Mouse (Mus musculus) regulatory T cell (primary cell): ENCODE data around the gene Chst11.

Experiments
- in situ Hi-C: fragments of 300-600 bp; cut with MboI, MseI; formaldehyde crosslinking; loops from one replicate; pipeline ENCODE4 v1.15.1; 2025; ENCODE audit warnings: high pct_unique_total_duplicates

Gene Chst11

DNA sequence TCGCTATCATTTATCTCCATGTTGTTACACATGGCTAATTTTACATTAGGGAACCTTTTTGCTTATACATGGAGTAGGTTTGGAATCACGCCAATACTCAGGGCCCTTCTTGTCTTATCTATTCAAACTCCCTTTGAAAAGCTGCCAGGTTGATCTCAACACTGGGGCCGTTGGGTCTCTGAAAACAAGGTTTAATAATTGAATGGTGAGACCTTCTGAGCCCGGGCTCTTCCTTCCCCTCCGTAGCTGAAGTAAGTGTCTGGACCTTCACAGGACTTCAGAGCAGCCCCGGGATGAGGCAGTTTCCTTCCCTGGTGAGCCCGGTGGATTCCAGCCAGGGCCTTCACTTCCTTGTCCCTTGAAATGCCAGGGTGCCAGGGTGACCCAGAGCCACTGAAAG is 5.6 kb downstream of the Chst11 start:
- in situ Hi-C loops, result no loop called here

DNA sequence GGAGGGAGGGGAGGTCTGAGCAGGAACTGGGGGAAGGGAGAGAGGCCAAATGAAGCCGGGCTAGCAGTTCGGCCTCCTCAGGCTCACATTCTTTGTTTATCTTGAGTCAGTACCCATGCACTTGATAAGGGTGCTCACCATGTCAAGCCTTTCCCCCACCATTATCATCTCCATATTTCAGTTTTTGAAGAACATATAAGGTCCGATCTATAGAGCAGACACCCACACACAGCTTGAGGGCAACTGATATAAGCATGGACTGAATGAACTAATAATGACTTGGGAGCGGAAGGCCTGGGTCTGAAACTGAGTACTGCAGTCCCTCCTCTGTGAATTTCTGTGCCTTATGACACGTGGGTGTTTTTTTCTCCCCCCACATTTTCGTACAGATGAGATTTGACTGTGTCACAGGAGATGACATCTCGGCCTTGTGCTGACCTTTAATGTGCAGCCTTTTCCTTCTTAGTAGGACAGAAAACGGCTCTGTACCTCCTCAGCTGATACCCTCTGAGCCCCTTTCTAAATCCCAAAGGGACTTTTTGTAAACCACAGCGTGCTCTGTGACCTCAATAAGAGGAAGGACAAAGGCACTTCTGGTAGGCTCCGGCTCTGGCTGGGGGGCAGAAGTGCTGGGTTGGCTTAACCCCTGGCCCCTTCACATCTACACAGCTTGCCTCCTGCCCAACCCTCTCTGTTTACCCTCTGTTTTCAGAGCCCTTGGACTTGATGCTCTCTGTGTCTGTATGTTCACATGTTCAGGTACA is 6.6 kb downstream of the Chst11 start:
- in situ Hi-C loops, result no loop called here

DNA sequence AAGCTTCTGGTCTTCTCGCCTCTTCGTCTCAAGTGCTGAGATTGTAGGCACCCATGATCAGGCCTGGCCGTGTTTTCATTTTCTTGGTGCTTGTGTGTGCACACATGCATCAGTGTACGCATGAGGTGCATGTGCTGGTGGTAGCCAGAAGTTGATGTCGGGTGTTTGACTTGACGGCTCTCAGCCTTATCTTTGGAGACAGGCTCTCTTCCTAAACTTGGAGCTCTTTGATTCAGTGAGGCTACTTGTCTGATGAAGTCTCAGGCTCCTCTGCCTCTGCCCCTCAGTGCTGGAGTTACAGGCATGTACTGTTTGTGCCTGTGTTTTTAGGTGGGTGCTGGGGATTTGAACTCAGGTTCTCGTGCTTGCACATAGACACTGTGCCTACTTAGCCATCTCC is 9.0 kb downstream of the Chst11 start:
- in situ Hi-C loops, result no loop called here

DNA sequence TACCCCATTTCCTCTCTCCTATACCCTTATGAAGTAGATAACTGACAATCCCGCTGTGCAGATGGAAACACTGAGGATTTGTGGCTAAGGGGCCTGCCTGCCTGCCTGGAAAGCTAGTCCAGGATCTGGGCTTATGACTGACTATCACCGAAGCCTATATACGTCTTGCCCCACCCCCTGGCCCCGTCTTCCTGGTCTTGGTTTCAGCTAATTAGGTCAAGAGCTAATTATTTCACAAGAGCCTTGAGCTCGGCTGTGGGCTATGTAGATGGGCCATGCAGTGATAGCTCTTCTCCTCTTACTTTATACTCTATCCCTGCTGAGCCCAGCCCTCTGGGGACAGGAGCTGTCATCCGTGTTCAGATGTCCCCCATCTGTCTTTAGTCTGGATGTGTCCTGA is 12.2 kb downstream of the Chst11 start:
- in situ Hi-C loops, result no loop called here

DNA sequence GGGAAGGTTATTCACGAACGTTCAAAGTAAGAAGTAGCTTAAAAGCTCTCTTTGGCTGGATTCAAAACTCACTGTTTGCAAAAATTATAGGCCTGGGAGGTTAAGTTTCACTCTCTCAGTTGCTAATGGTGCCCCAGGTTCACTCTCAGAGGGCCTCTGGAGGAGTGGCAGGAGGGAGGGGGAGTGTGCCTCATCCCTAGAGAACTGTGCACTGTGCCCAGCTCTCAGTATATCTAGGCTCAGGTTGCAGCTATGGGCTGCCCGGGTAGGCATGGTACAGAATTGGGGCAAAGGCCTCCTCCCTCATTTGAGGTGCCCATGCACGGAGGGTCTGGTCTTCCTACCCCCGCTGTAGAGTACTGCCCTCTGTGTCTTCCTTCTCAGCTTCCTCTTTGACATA is 14.9 kb downstream of the Chst11 start:
- in situ Hi-C loops, result no loop called here

DNA sequence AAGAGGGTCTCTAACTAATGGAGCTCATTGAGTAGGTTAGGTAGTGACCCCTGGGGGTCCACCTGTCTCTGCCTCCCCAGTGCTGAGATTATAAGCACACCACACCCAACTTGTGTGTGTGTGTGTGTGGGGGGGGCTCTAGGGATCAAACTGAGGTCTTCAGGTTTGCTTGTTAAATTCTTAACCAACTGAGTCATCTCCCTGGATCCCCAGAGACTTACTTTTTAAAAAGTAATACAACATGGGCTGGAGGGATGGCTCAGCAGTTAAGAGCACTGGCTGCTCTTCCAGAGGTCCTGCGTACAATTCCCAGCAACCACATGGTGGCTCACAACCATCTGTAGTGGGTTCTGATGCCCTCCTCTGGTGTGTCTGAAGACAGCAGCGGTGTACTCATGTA is 15.4 kb downstream of the Chst11 start:
- in situ Hi-C loops, result no loop called here

DNA sequence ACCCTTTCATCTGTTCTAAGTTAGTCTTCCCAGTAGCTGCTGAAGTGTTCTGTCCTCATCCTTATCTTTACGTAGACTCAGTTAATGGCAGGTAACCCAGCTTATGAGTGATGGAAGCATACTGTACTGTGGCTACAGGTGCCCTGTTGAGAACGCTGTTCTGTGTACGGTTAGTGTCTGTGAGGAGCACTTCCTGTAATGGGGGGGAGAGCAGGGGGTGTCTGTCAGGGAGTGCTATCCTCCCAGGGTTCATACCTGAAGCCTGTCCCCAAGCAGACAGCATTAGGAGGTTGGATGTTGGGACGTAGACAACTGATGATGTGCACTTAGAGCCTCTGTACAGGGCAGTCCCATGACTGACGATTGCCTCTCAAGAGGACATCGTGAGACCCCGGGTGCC is 18.6 kb downstream of the Chst11 start:
- in situ Hi-C loops, result no loop called here

DNA sequence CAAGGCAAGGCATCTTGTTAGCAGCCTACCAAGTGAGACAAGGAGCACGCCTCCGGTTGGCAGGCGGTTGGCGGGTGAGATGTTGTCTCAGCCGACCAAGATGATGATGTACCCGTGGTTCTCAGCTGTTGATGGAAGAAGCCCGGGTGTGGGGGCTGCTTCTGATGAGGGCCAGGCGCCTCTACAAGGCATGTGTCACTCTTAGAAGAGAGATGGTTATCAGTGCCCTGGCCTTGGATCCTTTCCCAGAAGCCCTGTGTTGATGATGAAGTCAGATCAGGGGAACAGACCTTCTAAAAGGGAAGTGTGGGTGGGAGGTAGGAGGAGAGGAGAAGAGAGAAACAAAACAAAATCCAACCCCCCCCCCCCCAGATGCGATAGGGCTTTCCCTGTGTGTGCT is 19.1 kb downstream of the Chst11 start:
- in situ Hi-C loops, result no loop called here

DNA sequence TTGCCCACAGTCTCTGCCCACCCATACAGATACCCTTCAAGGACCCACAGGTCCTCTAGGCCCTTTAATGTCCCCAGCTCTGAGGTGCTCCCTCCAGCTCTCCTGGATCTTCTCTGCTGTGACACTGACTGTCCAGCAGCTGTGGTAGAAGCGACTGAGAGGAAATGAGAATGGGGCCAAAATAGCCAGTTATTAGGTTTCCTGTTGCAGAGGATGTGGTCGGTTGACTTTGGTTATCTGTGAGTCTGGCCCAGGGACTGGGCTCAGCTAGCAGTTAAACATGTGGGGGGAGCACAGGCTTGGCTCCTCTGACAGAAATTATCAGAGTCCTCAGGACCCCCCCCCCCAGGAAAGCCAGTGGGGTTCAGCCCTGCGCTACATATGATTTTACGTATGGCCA is 19.7 kb downstream of the Chst11 start:
- in situ Hi-C loops, result no loop called here

DNA sequence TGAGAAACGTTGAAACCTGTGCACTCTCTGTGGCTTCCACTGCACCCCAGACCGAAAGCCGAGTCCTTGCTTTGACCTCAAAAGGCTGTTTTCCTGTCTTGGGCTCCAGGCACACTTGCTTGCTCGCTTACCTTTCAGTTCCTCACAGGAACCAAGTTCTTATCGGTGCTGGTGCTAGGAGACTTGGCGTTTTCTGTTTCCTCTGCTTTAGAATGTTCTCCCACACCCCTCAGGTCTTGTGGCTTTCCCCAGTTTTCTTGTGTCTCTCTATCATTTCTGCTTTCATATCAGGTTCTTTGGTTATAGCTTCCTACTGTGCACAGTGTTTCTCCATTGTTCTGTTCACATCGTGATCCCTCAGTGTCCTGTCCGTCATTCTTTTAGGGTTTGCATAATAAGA is 21.0 kb downstream of the Chst11 start:
- in situ Hi-C loops, result no loop called here

DNA sequence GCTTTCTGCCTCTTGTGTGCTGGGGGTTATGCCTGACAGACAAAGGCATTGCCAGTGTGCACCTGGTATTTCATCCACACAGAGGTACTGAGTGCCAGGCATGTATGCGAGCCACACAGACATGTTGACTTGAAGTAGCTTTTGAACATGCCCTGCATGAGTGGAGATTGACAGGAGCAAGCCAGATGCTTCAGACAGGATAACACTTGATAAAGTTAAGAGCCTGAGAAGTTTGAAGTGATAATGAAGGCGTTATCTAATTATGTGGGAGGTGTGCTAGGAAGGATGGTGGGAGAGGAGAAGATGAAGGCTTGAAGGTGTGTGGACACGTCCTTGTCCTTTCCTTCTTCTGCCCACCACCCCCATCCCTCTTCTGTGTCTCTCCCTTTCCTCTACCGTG is 28.7 kb downstream of the Chst11 start:
- in situ Hi-C loops, result no loop called here

DNA sequence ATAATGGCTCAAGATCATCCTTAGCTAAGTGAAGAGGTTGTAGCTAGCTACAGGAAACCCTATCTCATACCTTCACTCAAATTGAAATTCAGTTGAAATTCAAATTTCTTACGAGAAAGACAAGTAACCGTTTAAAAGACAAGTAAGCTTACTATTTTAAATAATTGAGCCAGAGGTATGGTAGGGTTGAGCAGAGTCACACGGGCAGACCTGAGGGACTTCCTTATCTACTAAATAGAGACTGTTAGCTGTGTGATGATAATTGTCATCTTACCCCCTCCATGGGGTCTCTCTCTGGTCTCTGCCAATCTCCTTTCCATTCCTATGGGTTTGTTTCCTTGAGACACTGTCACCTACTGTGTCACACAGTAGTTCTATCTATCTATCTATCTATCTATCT is 30.6 kb downstream of the Chst11 start:
- in situ Hi-C loops, result no loop called here

DNA sequence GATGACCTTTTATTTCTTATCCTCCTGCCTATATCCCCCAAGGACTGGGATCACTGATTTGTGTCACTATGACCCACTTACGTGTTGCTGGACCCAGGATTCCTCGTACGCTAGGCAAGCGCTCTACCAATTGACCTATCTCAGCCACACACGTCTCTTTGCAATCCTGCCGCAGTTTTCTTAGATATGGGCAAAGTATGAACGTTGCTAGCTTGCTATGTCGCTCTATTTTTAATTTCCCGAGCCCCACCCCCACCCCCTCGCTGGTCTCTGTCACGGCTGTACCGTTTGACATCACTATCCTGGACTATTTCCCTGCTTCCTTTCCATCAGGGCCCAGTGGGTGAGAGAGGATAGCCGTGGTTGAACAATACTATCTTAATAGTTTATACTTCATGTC is 31.5 kb downstream of the Chst11 start:
- in situ Hi-C loops, result no loop called here

DNA sequence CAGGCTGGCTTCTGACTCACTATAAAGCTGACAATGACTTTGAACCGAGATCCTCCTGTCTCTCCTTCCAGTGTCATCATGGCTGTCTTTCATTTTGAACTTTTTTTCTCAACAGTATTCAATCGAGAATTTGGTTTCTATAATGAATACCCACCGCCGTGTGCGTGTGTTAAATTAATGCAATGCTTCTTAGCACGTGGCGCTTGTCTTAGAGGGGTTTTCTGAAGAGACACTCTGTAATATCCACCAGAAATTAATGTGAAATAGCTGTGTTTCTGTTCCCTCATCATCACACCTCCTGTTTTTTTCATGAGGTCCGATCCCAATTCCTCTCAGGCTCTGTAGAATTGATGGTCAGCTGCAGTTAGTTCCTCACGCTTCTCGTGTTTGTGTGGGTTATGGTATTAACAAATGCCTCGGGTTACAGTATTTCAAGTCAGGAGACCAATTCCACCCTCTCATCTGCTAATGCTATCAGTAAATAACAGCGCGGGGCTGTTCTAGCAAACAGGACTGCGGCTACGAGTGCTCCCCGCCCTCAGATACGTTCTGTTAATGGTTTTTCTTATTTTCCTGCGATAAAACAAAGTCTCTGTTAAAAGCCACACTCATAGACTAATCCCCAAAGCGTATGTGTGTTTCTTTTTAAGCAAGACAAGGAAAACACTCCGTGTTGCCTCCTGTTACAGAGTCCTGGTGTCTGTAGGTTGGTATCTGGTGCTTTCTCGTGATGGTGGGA is 32.6 kb downstream of the Chst11 start:
- in situ Hi-C loops, result no loop called here

DNA sequence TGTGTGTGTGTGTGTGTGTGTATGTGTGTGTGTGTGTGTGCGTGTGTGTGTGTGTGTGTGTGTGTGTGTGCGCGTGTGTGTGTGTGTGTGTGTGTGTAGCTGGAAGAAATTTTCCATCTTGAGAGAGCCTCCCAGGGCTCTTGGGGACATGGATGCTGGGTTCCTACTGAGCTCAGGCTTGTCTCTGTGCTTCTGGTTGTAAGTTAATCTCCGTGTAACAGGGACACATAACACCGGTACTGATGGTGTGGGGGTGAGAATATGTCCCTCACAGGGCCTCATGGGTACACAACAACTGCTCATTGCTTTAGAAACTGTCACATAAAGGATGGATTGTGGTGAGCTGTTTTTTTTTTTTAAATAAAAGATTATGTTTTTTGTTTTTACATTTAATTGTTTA is 33.2 kb downstream of the Chst11 start:
- in situ Hi-C loops, result no loop called here

DNA sequence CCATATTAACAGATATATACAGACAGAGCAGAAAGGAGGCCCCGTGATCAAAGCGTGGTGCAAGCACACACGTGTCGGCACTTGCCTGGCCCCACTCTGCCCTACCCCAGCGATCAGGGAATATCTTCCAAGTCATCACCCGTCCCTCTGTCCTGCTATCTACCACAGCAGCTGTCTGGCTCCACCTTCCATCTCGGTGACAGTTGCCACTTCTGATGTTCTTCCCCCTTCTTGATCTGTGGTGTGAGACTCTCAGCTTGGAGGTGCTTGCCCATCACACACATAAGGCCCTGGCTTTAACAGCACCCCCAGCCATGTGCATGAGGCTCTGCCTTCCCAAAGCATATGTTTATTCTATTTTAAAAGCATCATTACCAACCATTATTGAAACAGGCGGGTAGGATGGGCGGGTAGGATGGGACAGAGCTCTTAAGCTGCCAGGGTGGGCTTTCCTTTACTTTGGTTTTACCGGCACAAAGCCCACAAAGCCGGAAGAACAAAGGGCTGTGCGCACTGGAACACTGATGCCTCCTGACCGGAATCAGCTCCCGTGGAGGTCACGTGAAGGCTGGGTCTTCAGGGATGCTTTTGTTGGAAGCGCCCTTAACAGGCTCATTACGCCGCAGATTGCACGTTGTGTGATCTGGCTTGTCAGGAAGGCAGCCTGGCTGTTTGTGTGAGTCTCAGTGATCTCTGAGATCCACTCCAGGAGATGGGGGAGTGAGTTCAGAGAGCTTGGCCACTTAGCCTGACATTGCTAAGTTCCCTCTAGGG is 34.4 kb downstream of the Chst11 start:
- in situ Hi-C loops, result no loop called here

DNA sequence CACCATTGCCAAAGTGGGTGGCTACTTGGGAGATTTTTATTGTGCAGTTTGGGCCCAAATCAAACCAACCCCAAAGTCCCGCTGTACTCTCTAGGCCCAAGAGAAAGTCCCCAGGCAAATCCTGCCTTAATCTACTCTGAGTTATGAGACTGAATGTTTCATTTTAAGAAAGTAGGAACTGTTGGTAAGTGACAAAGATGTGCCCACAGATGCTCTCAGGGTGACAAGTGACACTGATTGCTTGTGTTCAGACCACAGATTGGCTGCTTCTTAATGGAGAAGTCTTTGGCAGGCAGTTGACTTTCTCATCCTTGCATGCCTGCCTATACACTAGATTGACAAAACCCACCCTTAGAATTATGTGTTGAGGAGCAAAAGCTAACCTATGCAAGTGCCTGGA is 37.3 kb downstream of the Chst11 start:
- in situ Hi-C loops, result no loop called here

DNA sequence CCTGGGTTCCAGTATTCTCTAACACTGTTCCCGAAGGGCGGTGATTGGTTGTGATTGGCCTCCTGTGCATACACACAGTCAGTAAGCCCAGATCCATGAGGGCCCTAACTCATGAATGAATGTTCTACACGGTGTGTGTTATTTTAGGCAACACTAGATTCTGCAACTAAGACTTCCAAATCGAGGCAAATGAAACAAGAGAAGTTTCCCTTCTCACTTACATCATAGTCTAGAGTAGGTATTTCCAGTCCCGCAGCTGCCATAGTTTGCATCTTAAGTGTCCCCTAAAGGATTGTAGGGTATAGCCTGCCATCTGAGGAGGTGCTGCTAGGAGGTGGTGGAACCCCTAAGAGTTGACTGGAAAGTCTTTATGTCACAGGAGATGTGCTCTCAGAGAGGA is 40.9 kb downstream of the Chst11 start:
- in situ Hi-C loops, result no loop called here

DNA sequence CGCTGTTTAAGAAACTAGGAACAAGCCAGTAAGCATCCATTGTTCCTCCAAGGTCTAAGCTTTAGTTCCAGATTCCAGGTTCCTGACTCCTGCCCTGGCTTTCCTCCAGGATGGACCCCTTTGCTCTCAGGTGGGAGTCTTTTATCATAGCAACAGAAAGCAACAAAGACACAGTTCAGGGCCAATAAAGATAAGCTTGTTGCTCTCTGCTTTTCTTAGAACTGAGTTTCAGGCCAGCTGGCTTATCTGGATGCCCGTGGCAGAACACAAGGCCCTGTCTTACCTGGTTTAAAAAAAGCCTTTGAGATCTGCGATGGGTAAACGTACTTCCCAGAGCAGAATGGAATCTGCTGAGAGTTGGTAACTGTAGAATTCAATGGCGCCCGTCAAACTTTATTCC is 42.4 kb downstream of the Chst11 start:
- in situ Hi-C loops, result no loop called here

DNA sequence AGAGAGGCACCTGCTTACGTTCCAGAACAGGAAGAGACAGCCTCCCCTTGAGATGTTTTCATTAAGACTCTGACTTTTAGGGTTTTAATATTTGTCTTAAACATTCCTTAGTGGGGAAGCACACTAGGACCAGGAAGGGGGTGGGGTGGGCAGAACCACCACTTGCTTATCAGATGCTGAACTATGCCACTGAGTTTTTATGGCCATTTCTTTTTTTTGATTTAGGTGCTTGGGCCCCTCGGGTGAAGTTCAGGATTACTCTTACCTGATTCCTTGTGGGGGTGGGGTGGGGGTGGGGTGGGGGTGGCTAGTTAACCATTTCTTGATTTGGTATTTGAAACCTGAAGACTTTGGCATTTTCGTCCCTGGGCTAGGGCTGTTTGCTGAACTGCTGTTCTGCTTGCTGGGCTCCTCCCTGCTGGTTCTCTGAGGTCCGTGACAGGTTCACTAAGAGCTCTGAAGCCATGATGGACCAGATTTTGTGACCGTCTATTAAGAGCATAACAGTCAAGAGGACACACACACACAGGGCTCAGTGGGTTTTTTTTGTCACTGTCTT is 44.9 kb downstream of the Chst11 start:
- in situ Hi-C loops, result no loop called here

DNA sequence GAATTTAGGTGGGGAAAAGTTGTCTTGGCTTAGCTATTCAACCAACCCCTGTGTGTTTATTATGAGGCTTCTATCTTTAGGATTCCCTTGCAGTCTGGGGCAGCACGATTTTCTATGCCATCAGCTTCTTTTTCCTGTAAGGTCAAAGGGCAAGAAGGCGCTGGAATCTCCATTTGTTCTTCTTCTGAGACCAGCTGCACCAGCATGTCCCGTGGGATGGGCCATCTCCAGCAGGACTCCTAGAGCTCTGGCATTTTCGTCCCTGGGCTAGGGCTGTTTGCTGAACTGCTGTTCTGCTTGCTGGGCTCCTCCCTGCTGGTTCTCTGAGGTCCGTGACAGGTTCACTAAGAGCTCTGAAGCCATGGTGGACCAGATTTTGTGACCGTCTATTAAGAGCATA is 45.6 kb downstream of the Chst11 start:
- in situ Hi-C loops, result no loop called here

DNA sequence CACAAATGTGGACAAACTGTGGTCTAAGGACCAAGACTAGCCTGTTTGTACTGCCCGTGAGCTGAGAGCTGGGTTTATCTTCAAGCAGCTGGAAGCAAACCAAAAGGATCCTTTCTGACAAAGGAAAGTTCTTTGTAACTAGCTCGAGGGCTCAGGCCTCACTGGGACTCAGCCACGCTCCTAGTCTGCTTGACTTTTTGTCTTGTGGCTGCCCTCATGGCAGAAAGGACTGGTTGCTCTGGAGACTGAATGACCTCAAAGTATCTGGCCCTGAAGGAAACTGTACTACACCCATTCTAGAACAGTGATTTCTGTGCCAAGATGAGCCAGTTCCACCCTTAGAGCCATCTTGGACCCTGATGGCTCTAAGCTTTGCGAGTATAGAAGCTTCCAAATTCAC is 46.3 kb downstream of the Chst11 start:
- in situ Hi-C loops, result no loop called here
